Mouse (Mus musculus): ENCODE data around the gene Alg1. TPM values are rescaled to one million over a fixed set of nuclear protein-coding genes. Genes with fewer than 3 reads are reported as not detected.
A peak's percentile ranks its signal among the peaks of the same experiment; 100 is the strongest.

Alg1 gene
- 23.9 and 24.6 TPM in 2 replicates for polyA plus RNA-seq (2016; fragmentation: Nextera tagmentation; extraction: Ambion mirVana)

DNA sequence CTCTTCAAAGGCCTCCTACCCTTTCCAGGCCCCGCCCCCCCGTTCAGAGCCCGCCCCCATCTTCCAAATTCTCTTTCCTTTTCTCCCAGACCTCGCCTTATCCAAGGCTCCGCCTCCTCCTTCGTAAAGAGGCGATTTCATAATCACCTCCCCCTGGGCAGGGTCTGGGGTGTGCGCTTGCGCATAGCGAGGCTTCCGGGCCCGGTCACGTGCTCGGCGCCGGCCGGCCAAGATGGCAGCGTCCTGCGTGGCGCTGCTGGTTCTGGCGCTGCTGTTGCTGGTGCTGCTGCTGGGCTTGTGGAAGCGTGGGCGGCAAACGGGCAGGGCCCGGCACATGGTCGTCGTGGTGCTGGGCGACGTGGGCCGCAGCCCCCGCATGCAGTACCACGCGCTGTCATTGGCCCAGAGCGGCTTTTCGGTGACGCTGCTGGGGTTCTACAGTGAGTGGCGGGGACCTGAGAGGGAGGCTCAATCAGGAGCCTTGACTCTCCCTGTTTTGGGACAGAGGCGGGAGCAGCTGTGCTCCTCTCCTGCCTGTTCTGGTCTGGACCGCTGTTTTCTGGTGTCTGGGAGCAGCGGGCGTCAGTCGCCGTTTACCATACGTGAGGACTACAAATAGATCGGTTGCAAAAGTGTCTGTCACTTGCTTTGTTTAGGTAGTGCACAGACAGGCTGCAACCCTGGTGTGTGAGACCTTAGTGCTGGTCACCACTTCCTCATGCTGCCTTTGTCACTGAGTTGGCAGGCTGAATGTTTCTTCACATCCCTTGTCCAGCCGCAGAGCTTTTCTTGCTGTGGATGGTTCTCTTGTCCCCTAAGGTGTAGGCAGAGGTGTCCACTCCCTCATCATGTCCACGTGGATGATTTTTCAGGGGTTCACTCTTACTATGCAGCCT lies at the start of gene Alg1:
TSS of gene Alg1 (plus strand) at position 204 of the 896 bp plus-strand sequence.
- WGBS = 1% methylated on average over 46 of the region's 47 CpGs
- Histone ChIP-seq H3K4me3 (peak within 1 kb of the TSS; percentile 99), H3K9me3 (replicated peaks) (peaks cover 6% of the 10 kb centered on the region; the same call in 1 of the 2 replicates), H3K4me1 (replicated peaks) (peaks cover 12% of the 10 kb centered on the region), H3K9ac (peak within 1 kb of the TSS; percentile 87), H3K27me3 (replicated peaks) (no peaks in the 10 kb centered on the region), H3K27ac (ENCODE audit: poor library complexity, severe bottlenecking) (peak within 1 kb of the TSS; percentile 56; the same call in 1 of the 2 replicates), H3K36me3 (peaks cover 10% of the 10 kb centered on the region), H3K4me2 (peak within 1 kb of the TSS; percentile 92)
- ATAC-seq (ENCODE audit: insufficient number of reproducible peaks, low FRiP score) = peak; percentile 96

DNA sequence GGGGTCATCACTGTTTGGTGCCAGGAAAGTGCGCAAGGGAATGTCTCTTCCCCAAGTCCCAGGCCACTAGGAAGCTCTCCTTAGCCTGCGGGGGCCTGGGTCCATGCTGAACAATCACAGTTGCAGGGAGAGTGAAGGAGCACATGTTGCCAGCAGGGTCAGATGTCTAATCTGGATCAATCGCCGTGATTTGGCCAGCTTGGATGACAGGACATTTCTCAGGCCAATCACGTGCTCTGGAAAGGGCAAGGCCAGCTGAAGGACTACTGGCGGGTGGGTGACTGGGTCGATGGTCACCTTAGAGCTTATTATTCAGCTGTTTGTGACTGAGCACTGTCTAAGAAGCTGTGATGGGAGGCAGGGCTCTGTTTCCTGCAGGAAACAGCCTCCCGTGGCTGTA lies 49.3 kb upstream of the Alg1 start:
- no peaks in the 10 kb centered on the region for H3K36me3 ChIP-seq
- H3K4me3 ChIP-seq = no peak overlapping the region
- H3K9me3 ChIP-seq (replicated peaks) = no peaks in the 10 kb centered on the region
- H3K9ac ChIP-seq = no peak overlapping the region
- peaks cover 29% of the 10 kb centered on the region for H3K27me3 ChIP-seq (replicated peaks)
- H3K4me1 ChIP-seq (replicated peaks) = peaks cover 9% of the 10 kb centered on the region
- ATAC-seq (ENCODE audit: insufficient number of reproducible peaks, low FRiP score) = no peak
- WGBS = 52% methylated on average over 8 of the region's 8 CpGs
- H3K4me2 ChIP-seq = no peak overlapping the region
- H3K27ac ChIP-seq (ENCODE audit: poor library complexity, severe bottlenecking) = no peak overlapping the region

DNA sequence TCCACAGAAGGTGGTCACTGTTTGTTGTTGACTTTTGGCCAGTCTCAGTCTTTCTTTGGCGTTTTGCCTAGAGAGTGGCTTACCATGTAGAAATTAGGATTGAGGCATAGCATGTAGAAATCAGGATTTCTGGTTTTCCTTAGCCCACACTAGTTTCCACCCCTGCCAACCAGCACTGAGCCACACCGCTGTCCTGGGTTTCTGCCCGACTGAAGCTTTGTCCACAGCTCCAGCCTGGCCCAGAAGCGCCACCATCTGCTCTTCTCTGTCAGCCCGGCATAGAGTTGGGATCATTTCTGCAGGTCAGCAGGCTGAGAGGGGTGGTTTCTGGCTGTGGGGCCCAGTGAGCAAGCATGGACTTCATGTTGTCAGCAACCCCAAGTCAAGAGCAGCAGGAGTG lies 48.5 kb upstream of the Alg1 start:
- 83% methylated on average over 5 of the region's 5 CpGs for WGBS
- Histone ChIP-seq H3K4me1 (replicated peaks) (peaks cover 9% of the 10 kb centered on the region), H3K27ac (ENCODE audit: poor library complexity, severe bottlenecking) (no peak overlapping the region), H3K9me3 (replicated peaks) (no peaks in the 10 kb centered on the region), H3K36me3 (no peaks in the 10 kb centered on the region), H3K4me2 (no peak overlapping the region), H3K9ac (no peak overlapping the region), H3K27me3 (replicated peaks) (peaks cover 36% of the 10 kb centered on the region), H3K4me3 (no peak overlapping the region)
- ATAC-seq (ENCODE audit: insufficient number of reproducible peaks, low FRiP score) = no peak

DNA sequence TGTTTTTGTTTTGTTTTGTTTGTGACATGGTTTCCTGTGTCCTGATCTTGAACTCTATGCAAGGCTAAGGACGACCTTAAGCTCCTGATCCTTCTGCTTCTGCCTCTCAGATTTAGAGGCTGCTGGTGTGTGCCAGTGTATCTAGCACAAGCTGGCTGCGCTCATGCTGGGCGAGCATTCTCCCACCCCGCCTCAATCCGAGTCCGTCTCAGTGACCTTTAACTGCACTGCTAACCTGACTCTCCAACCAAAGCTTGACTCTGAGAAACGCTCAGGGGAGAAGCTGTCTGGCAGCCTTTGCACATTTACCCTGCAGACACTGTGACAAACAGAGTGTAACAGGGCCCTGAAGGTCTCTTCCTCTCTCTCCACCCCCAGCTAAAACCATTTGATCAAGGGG lies 47.7 kb upstream of the Alg1 start:
- no peak overlapping the region for H3K4me3 ChIP-seq
- 66% methylated on average over 7 of the region's 7 CpGs for WGBS
- H3K27ac ChIP-seq (ENCODE audit: poor library complexity, severe bottlenecking) = no peak overlapping the region

GRCm38 (mm10) chr16:5186234-5186633 lies 47.2 kb upstream of the Alg1 start:
- ATAC-seq (ENCODE audit: insufficient number of reproducible peaks, low FRiP score) = no peak
- Histone ChIP-seq H3K4me1 (replicated peaks) (peaks cover 9% of the 10 kb centered on the region), H3K9me3 (replicated peaks) (no peaks in the 10 kb centered on the region), H3K9ac (no peak overlapping the region), H3K27me3 (replicated peaks) (peaks cover 31% of the 10 kb centered on the region; the same call in 1 of the 2 replicates), H3K36me3 (no peaks in the 10 kb centered on the region), H3K27ac (ENCODE audit: poor library complexity, severe bottlenecking) (no peak overlapping the region), H3K4me2 (no peak overlapping the region), H3K4me3 (no peak overlapping the region)
- 47% methylated on average over 7 of the region's 7 CpGs for WGBS

More for the DNA sequence above, 47.7 kb upstream of the Alg1 start:
- Histone ChIP-seq H3K36me3 (no peaks in the 10 kb centered on the region), H3K27me3 (replicated peaks) (peaks cover 34% of the 10 kb centered on the region), H3K9me3 (replicated peaks) (no peaks in the 10 kb centered on the region), H3K4me2 (no peak overlapping the region), H3K9ac (no peak overlapping the region), H3K4me1 (replicated peaks) (peaks cover 9% of the 10 kb centered on the region)
- no peak for ATAC-seq (ENCODE audit: insufficient number of reproducible peaks, low FRiP score)

- Histone ChIP-seq H3K36me3 (peaks cover 30% of the 10 kb centered on the region), H3K4me2 (no peak overlapping the region), H3K9ac (peak overlapping the region; percentile 14; the same call in 1 of the 2 replicates), H3K4me3 (no peak overlapping the region), H3K27ac (ENCODE audit: poor library complexity, severe bottlenecking) (no peak overlapping the region), H3K9me3 (replicated peaks) (no peaks in the 10 kb centered on the region), H3K27me3 (replicated peaks) (no peaks in the 10 kb centered on the region), H3K4me1 (replicated peaks) (no peaks in the 10 kb centered on the region)
- 20% methylated on average over 6 of the region's 6 CpGs for WGBS
- no peak for ATAC-seq (ENCODE audit: insufficient number of reproducible peaks, low FRiP score)
Measured at GRCm38 (mm10) chr16:5195080-5195479, 38.3 kb upstream of the Alg1 start.

- ATAC-seq (ENCODE audit: insufficient number of reproducible peaks, low FRiP score) = no peak
- Histone ChIP-seq H3K4me1 (replicated peaks) (peaks cover 11% of the 10 kb centered on the region; the same call in 1 of the 2 replicates), H3K4me3 (peak overlapping the region; percentile 71), H3K9me3 (replicated peaks) (no peaks in the 10 kb centered on the region), H3K36me3 (peaks cover 27% of the 10 kb centered on the region), H3K9ac (no peak overlapping the region; the same call in 1 of the 2 replicates), H3K4me2 (peak overlapping the region; percentile 98), H3K27ac (ENCODE audit: poor library complexity, severe bottlenecking) (no peak overlapping the region), H3K27me3 (replicated peaks) (no peaks in the 10 kb centered on the region)
- 10% methylated on average over 4 of the region's 4 CpGs for WGBS
Measured at GRCm38 (mm10) chr16:5202681-5203080, 30.7 kb upstream of the Alg1 start.

DNA sequence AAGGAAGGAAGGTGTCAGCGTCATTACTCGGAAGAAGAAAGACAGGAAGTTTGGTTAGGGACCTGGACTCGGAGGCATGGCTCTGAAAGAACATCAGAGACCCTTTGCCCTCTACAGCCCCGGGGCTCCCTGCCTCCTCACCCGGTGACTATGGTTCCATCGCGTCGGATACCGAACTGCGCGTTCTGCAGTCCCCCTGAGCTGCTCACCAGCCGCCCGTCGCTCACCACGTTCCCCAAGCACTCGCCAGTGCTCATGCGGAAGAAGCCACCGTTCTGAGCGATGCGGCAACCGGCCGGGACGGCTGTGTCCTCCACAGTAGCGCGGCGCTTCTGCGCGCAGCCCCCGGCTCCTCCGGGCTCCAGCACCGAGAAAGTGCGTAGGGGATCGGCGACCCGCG lies 30.2 kb upstream of the Alg1 start:
- Histone ChIP-seq H3K9me3 (replicated peaks) (no peaks in the 10 kb centered on the region), H3K36me3 (peaks cover 25% of the 10 kb centered on the region), H3K4me1 (replicated peaks) (peaks cover 11% of the 10 kb centered on the region; the same call in 1 of the 2 replicates), H3K9ac (peak overlapping the region; percentile 72), H3K4me3 (peak overlapping the region; percentile 71), H3K27ac (ENCODE audit: poor library complexity, severe bottlenecking) (no peak overlapping the region), H3K4me2 (peak overlapping the region; percentile 98), H3K27me3 (replicated peaks) (no peaks in the 10 kb centered on the region)
- under 1% methylated on average over 36 of the region's 36 CpGs for WGBS
- ATAC-seq (ENCODE audit: insufficient number of reproducible peaks, low FRiP score) = peak; percentile 26

- Histone ChIP-seq H3K36me3 (peaks cover 19% of the 10 kb centered on the region), H3K4me2 (peak within 1 kb of the TSS; percentile 98), H3K9me3 (replicated peaks) (no peaks in the 10 kb centered on the region), H3K4me3 (peak within 1 kb of the TSS; percentile 71), H3K27me3 (replicated peaks) (no peaks in the 10 kb centered on the region), H3K27ac (ENCODE audit: poor library complexity, severe bottlenecking) (no peak within 1 kb of the TSS), H3K4me1 (replicated peaks) (peaks cover 11% of the 10 kb centered on the region; the same call in 1 of the 2 replicates), H3K9ac (peak within 1 kb of the TSS; percentile 72)
- 3% methylated on average over 40 of the region's 40 CpGs for WGBS
- peak; percentile 84 for ATAC-seq (ENCODE audit: insufficient number of reproducible peaks, low FRiP score)
Measured at GRCm38 (mm10) chr16:5203668-5204433, 29.6 kb upstream of the Alg1 start, which contains the start of gene Nagpa. Nagpa (minus strand) TSS chr16:5204012.

DNA sequence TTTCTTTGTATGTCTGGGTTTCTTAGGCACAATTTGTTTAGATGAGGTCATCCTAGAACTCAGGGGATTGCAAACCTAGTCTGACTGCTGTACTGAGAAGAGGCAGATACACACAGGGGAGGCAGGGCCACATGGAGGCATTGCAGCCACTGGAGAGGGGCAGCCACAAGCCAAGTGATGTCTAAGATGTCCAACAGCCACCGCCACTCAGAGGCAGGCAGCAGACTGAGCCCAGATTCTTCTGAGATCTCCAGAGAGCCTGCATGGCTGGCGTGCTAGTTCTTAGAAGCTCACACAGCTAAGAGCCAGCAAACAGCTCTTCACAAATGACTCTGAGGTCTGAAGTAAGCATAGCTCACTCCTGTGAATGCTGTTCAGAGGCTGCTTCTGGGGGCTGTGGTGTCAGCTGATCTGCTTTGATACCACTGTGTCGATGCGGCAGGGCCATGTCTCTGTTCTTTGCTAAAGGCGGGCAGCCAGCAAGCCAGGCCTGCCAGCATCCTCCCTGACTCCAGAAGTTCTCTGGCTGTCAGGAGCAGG lies 27.9 kb upstream of the Alg1 start:
- Histone ChIP-seq H3K4me3 (no peak overlapping the region), H3K27ac (ENCODE audit: poor library complexity, severe bottlenecking) (no peak overlapping the region), H3K9me3 (replicated peaks) (no peaks in the 10 kb centered on the region), H3K4me2 (no peak overlapping the region), H3K9ac (no peak overlapping the region), H3K36me3 (0 out of 2 replicates have a peak, but pooled peaks cover 3% of the 10 kb centered on the region), H3K4me1 (replicated peaks) (peaks cover 11% of the 10 kb centered on the region; the same call in 1 of the 2 replicates), H3K27me3 (replicated peaks) (no peaks in the 10 kb centered on the region)
- 58% methylated on average over 5 of the region's 5 CpGs for whole genome bisulfite sequencing
- ATAC-seq (ENCODE audit: insufficient number of reproducible peaks, low FRiP score) = no peak
